Mouse (Mus musculus): ENCODE data around the gene Fgf2.

DNA sequence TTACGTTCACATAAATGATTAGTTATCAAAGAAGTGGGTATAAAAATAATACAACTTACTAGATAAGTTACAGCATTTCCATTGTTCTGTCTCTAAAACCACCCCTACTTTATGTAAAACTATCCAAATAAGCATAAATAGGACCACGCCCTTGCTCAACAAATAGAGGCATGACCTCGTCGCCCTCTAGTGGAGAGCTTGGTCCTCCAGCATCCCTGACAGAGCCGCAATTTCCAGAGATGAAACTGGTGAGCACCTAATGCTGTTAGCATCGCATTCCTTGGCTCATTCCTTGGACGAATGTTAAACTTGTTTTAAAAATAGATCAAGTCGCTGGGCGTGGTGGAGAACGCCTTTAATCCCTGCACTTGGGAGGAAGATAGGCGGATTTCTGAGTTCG lies 45.5 kb upstream of the Fgf2 start:
- TF ChIP-seq EP300 (IDR thresholded peaks at IDR 0.05; ENCODE audit: low read depth), result no peak
- TF ChIP-seq CTCF (IDR thresholded peaks at IDR 0.05; ENCODE audit: low read depth), result peak; percentile 57

Data from heart, postnatal 0 days (tissue).